Mouse (Mus musculus): Measurements from ENCODE around the gene Wipf3.

Wipf3 gene

DNA sequence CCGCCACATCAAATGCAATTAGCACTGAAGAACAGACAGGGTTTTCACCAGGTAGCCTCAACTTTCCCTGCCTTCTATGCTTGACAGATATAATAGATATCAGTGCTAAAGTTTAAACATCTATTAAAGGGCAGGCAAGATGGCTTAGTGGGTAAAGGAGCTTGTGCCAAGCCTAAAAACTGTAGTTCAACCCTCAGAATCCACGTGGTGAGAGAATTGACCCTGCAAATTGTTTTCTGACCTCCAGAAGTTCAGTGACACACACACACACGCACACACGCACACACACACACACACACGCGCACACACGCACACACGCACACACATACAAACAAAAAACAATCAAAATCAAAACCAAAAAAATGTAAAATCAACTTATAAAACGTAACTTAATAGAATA lies 2.8 kb downstream of the Wipf3 start:
- DNase-seq (ENCODE audit: low read depth), result no peak

DNA sequence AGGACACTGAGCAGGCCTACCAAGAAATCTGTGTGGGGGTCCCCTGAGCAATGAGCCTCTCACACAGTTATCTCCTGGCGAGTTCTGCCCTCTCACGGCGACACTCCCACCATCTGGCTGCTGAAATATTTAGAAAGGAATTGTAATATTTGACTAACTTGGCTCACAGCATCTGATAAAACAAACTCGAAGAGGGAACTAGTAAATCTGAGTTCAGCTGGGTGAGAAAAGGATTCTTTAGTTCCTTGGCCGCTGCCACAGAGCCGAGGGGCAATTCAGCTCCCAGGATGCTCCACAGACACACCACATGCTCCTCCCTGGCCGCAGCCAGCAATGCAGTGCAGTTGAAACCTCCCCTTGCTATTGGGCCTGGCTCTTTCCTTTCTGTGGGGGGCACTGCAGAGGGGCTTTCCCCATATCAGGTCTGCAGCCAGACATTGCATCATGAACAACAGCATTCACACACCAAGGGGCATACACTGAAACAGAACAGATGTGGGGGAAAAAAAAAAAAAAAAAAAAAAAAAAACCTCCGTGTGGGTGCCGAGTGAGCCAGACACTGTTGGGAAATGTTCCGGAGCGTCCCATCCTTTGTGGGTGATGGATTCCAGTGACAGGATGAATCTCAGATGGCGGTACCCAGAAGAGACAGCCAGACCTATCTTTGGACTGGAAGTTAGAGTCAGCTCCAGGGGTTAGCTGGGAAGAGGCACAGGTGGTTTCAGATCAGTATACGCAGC lies 3.6 kb downstream of the Wipf3 start:
- no peak for DNase-seq (ENCODE audit: low read depth)

DNA sequence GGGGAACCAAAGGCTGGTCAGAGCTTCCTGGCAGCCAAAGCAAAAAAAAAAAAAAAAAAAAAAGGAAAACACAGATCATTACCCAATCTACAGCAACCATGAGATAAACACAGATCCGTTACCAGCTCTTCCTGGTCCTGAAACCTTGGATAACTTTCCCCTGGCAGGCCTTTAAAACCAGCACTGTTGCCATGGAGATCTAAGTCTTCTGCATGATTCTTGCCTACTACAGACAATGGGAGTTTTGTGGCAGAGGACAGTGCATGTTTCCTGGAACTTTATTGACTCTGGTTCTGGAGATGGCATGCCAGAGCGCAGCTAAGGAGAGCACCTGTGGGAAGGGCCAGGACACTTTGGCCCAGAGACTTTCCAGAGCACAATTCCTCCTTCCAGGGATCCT lies 4.8 kb downstream of the Wipf3 start:
- no peak for DNase-seq (ENCODE audit: low read depth)

DNA sequence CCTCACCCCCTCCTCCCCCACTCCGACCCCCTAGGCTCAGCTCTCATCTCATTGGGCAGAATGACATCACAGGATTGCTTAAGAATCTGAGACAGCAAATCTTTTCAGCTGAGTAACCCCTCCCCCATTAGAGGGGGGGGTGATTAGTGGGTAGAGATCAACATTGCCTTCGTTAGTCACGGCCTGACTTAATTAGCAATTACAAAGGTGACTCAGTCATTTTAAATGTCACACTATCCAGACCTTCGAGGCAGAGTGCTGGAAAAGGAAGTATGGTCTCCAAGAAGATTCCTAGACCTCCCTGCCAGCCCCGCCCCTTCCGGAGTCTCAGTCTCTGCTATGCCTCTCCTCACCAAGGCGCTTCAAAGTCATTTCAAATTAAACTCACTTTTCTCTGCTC lies 6.3 kb downstream of the Wipf3 start:
- no peak for DNase-seq (ENCODE audit: low read depth)

DNA sequence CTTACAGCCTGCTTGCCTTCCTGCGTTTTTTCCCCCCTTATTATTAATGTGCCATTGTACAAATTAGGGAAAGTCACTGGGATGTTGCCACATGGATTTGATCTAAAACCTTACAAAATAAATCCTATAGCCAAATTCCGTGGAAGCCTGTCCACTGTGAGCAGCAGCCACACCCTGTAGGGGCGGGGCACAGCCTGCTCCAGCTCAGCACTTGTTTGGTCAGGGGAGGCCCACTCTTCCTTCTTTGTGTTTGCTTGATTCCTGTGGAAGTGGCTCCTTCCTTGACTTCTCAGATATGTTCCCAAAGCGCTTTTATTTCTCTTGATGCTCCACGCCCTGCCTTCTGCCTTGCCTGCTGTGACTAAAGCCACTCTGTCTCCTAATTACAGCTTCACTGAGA lies 6.9 kb downstream of the Wipf3 start:
- no peak for DNase-seq (ENCODE audit: low read depth)

DNA sequence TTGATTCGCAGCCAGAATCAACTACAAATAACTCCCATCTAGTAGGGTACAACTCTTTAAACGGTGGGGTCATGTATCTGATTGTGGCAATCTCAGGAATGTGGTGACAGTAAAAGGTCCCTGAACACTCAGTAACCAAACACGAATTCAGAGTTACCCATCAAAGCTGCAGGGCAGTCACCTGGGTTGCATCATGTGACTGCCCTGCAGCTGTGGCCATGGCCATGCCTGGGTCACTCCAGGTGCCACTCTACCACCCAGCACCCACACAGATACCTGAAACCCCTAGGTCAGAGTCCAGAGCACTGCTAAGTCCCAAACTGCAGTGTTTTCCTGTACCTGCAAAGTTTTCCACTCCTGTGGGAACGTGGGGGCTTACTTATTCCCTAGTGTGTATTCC lies 9.1 kb downstream of the Wipf3 start:
- no peak for DNase-seq (ENCODE audit: low read depth)

DNA sequence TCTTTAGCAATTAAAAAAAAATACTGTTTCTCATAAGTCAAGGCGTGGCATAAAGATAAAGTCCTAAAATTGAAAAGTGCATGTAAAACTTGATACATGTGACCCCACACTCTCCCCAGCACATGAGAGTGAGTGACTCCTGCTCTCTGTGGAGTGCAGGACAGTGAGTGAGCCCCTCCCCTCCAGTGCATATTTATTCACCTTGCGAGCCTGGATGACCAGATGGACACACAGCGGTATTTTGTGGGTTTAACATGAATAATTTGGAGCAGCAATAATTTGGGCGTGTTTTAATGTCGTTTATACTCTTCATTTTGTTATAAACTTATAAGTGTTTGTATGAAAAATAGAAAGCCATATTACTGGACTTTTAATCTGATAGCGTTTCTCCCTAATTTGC lies 11.3 kb downstream of the Wipf3 start:
- no peak for DNase-seq (ENCODE audit: low read depth)

DNA sequence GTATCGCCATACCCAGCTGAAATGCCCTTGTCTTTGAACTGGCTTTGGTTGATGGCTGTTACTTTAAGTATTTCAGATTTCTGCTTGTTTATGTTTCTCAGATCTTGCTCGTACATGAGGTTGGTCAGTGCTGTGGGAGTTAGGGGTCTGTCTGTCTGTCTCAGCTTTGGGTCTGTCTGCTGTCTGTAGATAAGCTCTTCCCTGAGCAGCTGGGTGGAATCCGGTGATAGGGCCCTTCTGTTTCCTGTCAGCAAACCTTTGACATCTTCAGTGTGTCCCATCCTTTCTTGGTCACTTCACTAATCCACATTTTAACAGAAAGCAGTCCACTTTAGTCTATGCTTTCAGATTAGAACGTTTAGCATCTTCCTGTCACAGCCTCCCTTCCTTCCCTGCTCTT lies 14.3 kb downstream of the Wipf3 start:
- DNase-seq (ENCODE audit: low read depth), result no peak

DNA sequence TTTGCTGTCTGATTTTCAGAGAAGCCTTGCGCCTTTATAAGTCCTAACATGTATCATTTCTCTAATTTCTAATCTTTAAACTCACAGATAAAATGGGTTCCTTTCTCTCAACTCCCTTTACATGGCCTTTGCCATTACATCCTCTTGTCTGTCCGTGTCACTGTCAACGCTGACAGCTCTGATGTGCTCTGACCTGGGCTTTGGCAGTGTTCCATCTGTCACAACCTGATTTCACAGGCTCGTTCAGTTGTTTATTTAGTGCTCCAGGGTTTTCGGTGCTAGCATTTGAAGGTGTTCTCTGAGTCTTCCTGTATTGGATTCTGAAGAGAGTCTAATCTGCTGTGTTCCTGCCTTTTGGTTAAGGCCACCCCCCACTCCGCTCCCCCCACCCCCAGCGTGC lies 14.7 kb downstream of the Wipf3 start:
- no peak for DNase-seq (ENCODE audit: low read depth)

DNA sequence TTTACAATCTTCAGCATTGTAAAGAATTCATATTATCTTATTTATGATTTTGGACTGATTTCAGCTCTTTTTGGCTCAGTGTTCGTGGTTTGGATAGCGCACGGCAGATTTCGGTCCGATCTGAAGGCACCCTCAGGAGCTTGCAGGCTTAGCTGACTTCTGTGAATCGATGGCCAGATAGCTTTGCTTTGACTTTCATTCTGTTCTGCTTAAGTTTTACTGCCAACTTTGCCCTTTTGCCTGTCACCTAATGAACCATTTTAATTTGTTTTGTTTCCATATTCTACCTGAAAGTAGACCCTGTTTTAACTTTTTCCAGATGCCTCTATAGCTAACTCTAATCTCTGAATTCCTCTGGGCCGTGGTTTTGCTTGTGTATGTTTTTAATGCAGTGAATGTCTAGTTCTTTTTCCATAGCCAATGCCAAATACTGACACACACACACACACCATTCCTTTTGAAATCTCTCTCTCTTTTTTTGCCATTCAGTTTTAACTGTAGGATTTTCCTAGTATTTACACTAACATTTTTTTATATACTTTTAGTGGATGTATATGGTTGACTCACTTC lies 15.9 kb downstream of the Wipf3 start:
- DNase-seq (ENCODE audit: low read depth), result peak; percentile 34

DNA sequence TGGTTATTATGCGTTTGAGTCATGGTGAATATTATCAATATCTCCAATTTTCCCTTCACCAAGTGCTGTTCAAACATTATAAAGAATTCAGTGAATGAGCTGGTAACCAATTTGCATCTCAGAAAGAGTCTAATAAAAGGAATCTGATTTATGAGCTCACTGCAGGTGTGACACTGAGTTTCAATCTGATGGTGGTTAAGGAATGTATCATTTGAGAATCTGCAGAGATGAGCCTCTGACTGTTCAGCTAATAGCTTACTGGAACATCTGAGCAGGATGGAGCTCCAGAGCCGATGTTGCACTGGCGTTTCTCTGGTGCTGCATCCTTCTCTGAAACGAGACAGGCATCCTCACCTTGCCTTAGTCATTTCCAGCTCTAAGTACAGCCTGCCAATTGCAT lies 17.9 kb downstream of the Wipf3 start:
- DNase-seq (ENCODE audit: low read depth), result no peak

DNA sequence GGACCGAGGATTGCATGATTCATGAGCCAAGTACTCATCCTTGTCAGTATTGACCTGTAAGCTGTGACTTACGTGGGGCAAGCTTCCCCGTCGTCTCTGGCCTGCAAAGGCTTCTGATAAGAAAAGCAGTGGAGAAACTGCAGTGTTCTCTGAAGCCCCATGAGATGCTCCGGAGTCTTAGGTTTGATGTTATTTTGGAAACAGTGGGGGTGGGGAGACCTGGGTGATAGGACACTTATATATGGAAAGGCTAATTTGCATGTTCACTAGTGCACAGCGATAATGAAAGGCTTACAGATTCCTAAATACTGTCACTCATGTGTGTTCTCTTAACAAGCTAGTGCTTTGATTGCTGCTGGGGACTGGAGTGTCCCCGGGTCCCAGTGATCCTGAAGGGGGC lies 30.3 kb downstream of the Wipf3 start:
- DNase-seq (ENCODE audit: low read depth), result no peak

DNA sequence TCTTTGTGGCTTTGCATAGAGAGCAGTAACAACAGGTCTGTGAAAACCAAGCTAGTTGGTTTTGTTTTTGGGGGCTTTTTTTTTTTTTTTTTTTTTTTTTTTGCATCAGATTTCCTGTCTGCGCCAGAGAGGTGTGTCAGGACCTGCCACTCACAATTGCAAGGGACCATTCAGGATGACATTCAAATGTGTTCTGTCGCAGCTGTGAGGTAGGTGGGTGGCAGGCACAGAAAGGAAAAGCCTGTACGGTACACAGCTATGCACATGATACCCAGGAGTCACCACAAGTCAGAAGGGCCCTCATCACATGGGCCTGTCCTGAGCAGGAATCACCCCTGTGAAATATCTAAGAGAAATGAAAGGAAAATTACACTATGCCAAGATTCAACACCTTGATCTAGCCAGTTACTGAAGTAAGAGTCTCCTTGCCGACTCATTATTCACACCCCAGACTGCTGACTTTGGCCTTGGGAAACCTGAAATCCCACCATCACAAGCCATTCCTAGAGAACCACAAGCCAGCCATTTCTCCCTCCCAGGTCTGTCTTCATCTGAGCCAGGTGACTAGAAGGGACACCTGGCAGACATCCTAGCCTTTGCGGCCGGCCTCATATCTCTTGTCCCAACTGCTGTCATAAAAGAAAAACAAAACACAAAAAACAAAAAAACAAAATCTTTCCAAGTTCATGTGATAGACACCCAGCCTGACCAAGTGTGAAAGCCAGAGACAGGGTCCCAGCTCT lies 30.9 kb downstream of the Wipf3 start:
- DNase-seq (ENCODE audit: low read depth), result no peak

DNA sequence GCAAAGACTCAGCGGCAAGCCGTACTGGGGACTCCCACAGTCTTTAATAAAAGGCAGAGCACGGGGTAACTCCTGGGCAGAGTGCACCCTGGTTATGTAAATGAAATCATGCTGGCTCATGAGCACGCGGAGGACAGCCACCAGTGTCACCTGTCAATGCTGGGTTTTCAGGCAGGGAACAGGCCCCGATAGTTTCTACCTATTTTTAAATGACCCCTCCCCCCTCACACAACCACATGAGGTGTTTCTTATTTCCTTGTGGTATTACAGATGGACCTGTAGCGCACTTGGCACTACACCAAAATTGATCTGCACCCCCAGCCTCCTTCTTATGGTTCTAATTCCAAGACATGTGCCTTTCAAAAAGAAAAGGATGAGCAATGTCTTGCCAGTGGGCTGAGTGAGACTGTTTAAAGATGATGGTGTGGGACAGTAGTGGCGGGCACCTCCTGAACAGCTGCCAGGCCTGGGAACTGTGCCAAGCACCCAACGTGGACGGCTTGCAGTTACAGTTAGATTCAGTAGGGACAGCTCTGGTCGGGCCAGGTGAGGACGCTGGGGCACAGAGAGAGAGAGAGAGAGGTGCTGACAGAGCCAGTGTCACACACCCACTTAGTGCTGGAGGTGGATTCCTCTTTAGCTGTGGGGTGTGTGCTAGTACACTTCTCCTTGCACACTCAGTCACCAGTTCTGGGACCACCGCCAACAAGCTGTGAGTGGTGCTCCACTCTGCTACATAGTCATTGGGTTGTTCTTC lies 31.7 kb downstream of the Wipf3 start:
- peak; percentile 7 for DNase-seq (ENCODE audit: low read depth)

DNA sequence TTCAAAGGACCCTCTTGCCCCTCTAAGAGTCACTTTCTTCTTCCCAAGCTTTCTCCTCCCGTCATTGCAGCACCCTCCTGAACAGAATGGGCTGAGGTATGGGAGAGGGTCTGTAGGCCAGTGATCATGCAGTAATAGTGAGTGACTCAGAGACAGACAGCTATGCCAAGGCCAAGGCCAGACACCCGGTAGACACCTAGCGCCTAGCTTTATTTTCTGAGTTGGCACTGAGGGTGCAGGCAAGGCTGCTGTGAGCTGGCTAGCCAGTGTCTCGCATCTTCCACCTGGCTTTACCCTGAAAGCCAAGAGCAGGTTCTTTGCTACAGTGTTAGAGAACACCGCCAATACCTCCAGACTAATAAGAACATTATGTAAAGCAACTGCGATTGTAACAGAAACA lies 33.4 kb downstream of the Wipf3 start:
- DNase-seq (ENCODE audit: low read depth), result no peak

DNA sequence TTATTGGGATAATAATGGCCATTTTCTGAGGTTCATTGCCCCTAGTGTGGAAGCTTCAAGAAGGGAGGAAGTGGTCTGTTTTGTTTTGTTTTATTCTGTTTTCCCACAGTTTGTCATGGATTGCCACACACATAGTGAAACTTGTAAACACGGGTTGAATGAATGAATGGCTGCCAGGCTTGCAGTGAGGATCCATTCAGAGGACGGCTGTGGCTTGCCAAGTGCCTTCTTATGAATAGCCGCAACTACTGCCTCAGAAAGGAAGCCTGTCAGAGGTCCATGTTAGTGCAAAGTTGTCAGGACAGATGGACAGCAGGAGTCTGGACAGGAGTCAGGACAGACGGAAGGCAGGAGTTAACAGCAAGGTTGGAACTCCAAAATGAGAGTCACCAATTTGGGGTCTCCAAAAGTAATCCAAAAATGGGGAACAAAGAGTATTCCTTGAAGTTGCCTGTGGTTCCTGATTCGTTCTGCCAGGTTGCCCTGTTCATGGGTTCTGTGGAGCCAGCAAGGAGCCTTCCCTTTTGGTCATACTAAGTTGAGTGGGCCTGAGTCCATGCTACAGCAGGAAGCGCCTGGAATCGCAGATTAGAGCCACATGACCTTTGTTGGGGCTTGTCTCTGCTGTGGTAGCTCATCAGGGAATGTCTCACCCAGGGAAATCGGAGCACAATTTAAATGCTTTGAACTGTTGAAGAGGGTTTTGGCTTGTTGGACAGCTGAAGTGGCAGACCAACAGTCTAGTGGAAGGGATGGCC lies 34.5 kb downstream of the Wipf3 start:
- DNase-seq (ENCODE audit: low read depth), result no peak

DNA sequence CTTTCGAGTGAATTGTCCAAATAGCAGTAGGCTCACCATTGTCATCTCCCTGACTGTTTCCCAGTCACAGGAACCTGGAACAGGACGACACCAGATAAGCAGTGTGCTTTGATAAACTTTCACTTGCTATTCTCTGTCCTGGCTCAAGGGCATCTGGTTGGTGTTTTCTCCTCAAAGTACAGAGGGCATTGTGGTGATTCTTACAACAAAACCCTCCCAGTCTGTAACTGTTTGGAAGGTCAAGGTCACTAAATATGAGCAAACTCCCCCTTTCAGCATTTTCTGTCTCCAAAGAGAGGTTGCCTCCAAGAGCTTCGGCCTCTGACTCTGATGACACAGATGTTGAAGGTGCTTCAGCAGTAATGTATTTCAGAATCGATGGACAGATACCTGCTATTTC lies 35.5 kb downstream of the Wipf3 start:
- DNase-seq (ENCODE audit: low read depth), result no peak

DNA sequence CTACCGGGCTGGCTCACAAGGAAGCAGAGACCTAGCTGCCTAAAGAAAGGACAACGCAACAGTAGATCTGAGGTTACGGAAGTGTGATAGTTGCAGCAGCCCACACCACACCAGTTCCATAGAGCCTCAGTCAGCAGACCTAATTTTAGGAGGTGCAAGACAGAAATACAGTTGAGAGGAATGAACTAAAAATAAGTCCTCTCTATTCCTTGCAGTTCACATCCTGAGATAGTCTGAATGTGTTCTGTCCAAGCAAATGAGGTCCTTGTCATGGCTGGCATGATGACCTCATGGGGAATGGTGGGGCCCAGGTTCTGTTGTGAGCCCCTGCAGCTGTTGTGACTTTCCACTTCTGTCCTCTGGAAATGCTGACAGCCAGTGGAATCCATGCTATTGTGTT lies 38.0 kb downstream of the Wipf3 start:
- no peak for DNase-seq (ENCODE audit: low read depth)

DNA sequence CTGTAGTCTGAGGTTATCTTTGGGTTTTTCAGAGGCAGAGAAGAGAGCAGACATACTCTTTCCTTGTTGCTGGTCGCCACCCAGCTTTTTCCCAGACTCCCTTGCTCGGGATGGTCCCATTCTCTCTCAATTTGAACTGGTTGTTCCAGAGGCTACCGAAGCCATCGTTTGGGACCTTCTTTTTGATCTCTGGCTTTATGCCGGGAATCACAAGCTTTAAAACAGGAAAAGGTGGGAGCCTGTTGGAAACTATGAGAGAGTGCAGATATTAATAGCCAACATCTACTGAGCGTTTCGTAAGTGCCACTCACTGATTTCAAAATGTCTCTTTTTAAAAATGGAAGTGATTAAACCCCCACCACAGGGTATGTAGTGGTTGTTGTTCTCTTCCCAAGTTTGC lies 42.5 kb downstream of the Wipf3 start:
- no peak for DNase-seq (ENCODE audit: low read depth)

DNA sequence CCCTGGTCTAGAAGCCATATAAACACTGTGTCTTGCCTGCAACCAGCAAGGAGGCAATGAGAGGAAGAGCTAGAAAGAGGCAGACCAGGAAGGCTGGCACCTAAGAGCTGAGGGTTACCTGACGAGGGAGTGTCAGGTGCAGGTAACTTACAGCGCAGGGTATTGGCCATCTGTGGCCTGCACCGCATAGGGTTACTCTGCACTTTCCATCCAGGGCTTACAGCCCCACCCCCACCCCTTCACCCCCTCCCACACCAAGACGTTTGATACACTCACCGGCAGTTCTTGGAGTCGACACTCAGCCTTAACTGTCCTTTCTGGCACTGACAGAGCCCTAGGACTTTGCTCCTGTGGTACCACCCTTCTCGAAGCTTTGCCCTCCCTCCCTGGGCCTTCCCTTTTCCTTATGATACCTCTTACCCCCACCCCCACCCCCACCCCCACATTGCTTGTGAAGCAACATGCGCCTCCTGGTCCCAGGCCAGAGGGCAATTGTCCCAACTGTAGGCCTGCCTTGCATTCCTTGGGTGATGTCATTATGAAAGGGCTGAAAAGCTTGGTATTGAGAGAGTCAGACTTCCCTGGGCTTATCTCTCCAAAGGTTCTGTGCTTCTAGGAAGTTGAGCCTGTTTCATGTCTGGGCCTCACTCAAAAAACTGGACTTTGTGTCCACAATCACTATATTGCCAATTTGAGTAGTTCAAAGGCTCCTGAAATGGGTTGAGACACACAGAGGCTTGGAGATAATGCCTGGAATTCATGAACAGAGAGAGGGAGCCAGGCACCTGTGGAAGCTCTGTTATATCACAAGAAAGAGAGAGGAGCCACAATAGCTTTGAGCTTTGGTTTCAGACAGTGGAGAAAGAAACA lies 43.7 kb downstream of the Wipf3 start:
- peak; percentile 25 for DNase-seq (ENCODE audit: low read depth)
